Mouse (Mus musculus): Measurements from ENCODE around the gene Arhgap23. TPM values are rescaled to one million over a fixed set of nuclear protein-coding genes. Genes with fewer than 3 reads are reported as not detected.

The Arhgap23 gene
- polyA plus RNA-seq, 1 experiment from 2014 or later, result 5.9 TPM

DNA sequence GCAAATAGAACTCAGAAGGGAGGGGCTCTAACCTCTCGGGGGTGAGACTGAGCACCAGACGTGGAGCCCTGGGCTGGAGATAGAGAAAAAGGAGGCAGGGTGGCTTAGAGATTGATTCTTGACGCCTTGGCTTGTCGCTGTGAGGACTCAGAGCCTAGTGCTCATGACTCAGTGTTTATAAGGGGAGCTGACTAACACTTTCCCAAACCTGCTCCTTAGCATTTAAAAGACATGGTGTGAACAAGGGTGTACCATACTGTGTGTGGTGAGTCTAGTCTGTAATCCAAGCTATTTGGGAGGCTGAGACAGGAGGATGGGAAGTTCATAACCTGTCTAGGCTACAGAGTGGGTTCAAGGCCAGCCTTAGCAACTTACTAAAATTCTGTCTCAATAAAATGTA is 41.8 kb downstream of the Arhgap23 start:
- WGBS, result 81% methylated on average over 4 of the region's 4 CpGs
- Histone ChIP-seq H3K9me3 (replicated peaks) (no peaks in the 10 kb centered on the region), H3K27ac (no peak overlapping the region), H3K9ac (no peak overlapping the region), H3K4me3 (replicated peaks) (no peak overlapping the region), H3K36me3 (peaks cover 97% of the 10 kb centered on the region), H3K4me1 (peaks cover 15% of the 10 kb centered on the region), H3K4me2 (no peak overlapping the region), H3K27me3 (no peaks in the 10 kb centered on the region)
- ATAC-seq (replicated peaks; ENCODE audit: low FRiP score), result no peak

DNA sequence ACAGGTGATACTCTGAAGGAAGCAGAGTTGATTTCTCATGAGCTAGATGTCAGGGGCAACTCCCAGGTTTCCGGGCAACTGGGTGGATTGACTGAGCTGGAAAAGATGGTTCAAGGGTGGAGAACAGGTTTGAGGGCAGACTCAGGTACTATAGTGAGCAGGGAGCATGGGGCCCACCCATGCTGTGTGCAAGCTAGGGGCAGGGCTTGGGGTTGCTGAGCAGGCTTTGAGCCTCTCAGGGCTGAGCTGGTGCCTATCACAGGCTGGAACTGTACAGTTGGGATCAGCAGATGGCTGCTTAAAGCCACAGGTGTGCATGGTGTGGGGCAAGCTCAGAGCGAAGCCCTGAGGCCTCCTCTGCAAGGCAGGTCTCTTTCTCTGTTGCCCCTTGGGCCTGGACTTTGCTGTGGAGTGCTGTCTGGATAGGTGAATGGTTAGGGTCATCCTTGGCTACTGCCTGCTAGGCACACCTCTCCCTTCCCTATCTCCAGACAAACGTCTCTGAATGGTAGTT is 46.0 kb downstream of the Arhgap23 start:
- Histone ChIP-seq H3K27me3 (no peaks in the 10 kb centered on the region), H3K9ac (no peak overlapping the region), H3K27ac (no peak overlapping the region), H3K4me2 (no peak overlapping the region), H3K4me1 (peaks cover 7% of the 10 kb centered on the region), H3K9me3 (replicated peaks) (no peaks in the 10 kb centered on the region), H3K36me3 (peaks cover 99% of the 10 kb centered on the region), H3K4me3 (replicated peaks) (no peak overlapping the region)
- no peak for ATAC-seq (replicated peaks; ENCODE audit: low FRiP score)
- WGBS, result 92% methylated on average over 3 of the region's 3 CpGs

DNA sequence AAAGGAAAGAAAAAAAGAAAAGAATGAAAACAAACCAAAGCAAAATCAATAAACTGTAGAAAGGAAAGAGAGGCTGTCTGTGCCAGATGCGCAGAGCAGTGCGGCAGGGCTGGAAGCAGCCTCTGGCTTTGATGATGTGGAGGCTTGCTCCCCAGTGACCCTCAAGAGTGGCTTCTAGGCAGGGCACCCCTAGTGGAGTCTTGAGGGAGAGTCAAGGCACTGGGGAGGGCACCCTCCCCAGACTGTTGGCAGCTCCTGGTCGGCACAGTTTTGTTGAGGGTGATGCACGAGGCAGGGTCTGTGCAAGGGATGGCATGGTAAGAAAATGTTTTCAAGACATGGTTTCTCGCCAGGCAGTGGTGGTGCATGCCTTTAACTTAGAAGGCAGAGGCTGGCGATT is 47.2 kb downstream of the Arhgap23 start:
- no peaks in the 10 kb centered on the region; the same call in 1 of the 2 replicates for H3K4me1 ChIP-seq
- peaks cover 98% of the 10 kb centered on the region for H3K36me3 ChIP-seq
- H3K27ac ChIP-seq, result no peak overlapping the region
- 89% methylated on average over 6 of the region's 6 CpGs for WGBS
- no peaks in the 10 kb centered on the region for H3K27me3 ChIP-seq
- no peaks in the 10 kb centered on the region for H3K9me3 ChIP-seq (replicated peaks)
- no peak overlapping the region for H3K9ac ChIP-seq
- no peak overlapping the region for H3K4me3 ChIP-seq (replicated peaks)
- no peak for ATAC-seq (replicated peaks; ENCODE audit: low FRiP score)
- H3K4me2 ChIP-seq, result no peak overlapping the region

DNA sequence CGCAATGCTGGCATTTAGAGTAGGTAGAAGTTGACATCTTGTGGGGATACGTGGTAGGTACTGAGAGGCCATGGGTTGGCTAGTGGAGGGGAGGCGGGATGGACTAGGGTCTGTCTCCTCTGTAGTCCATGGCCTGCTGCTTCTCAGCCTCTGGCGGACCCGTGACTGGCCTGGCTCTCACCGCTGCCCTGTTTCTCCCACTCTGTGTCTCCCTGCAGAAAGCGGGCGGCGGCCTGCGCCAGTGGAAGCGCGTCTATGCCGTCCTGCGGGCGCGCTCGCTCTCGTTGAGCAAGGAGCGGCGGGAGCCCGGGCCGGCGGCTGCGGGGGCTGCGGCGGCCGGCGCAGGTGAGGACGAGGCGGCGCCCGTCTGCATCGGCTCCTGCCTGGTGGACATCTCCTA is 47.8 kb downstream of the Arhgap23 start:
- H3K4me2 ChIP-seq, result no peak overlapping the region
- WGBS, result 59% methylated on average over 33 of the region's 33 CpGs
- no peak overlapping the region for H3K9ac ChIP-seq
- ATAC-seq (replicated peaks; ENCODE audit: low FRiP score), result no peak
- H3K27ac ChIP-seq, result no peak overlapping the region
- no peaks in the 10 kb centered on the region for H3K27me3 ChIP-seq
- H3K36me3 ChIP-seq, result peaks cover 92% of the 10 kb centered on the region
- no peaks in the 10 kb centered on the region for H3K9me3 ChIP-seq (replicated peaks)
- no peak overlapping the region for H3K4me3 ChIP-seq (replicated peaks)
- H3K4me1 ChIP-seq, result no peaks in the 10 kb centered on the region; the same call in 1 of the 2 replicates

DNA sequence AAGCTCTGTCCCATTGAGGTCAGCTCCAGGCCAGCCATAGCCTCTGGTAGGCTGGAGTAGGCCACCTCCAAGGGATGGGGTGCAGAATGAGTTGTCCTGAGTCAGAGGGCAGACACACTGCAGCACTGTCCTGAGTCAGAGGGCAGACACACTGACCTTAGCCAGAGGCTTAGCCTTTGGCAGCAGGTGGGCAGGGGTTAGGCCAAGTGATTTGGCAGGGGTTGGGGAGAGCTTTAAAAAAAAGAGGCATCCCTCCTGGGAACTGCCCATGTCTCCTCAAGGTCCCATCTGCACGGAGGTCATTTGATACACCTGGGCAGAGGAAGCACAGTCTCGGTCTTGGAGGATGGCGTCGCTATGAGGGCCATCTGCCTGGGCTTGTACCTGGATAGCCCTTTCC is 48.7 kb downstream of the Arhgap23 start:
- ATAC-seq (replicated peaks; ENCODE audit: low FRiP score), result no peak
- Histone ChIP-seq H3K4me1 (no peaks in the 10 kb centered on the region; the same call in 1 of the 2 replicates), H3K9me3 (replicated peaks) (no peaks in the 10 kb centered on the region), H3K9ac (no peak overlapping the region), H3K27me3 (no peaks in the 10 kb centered on the region), H3K4me3 (replicated peaks) (no peak overlapping the region), H3K4me2 (no peak overlapping the region), H3K36me3 (peaks cover 89% of the 10 kb centered on the region), H3K27ac (no peak overlapping the region)
- 81% methylated on average over 4 of the region's 4 CpGs for WGBS

DNA sequence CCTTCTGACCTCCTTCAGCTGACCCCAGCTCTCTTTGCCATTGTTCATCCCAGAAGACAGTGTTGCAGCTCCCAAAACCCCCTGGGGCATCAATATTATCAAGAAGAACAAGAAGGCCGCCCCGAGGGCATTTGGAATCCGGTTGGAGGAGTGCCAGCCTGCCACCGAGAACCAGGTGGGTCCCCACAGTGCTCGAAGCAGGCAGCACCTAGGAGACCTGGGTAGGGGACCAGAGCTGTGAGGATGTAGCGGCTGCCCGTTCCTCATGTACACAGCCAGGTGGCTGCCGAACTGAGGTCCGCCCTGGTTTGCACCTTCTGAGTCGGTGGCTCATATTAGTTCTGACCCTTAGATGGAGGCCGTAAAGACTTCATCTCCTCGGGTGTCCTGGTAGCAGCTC is 50.6 kb downstream of the Arhgap23 start:
- 79% methylated on average over 12 of the region's 12 CpGs for WGBS
- H3K4me1 ChIP-seq, result no peaks in the 10 kb centered on the region; the same call in 1 of the 2 replicates
- no peak overlapping the region for H3K9ac ChIP-seq
- H3K4me2 ChIP-seq, result no peak overlapping the region
- no peak overlapping the region for H3K4me3 ChIP-seq (replicated peaks)
- H3K27ac ChIP-seq, result no peak overlapping the region
- peaks cover 90% of the 10 kb centered on the region for H3K36me3 ChIP-seq
- no peak for ATAC-seq (replicated peaks; ENCODE audit: low FRiP score)
- no peaks in the 10 kb centered on the region for H3K9me3 ChIP-seq (replicated peaks)
- H3K27me3 ChIP-seq, result no peaks in the 10 kb centered on the region

DNA sequence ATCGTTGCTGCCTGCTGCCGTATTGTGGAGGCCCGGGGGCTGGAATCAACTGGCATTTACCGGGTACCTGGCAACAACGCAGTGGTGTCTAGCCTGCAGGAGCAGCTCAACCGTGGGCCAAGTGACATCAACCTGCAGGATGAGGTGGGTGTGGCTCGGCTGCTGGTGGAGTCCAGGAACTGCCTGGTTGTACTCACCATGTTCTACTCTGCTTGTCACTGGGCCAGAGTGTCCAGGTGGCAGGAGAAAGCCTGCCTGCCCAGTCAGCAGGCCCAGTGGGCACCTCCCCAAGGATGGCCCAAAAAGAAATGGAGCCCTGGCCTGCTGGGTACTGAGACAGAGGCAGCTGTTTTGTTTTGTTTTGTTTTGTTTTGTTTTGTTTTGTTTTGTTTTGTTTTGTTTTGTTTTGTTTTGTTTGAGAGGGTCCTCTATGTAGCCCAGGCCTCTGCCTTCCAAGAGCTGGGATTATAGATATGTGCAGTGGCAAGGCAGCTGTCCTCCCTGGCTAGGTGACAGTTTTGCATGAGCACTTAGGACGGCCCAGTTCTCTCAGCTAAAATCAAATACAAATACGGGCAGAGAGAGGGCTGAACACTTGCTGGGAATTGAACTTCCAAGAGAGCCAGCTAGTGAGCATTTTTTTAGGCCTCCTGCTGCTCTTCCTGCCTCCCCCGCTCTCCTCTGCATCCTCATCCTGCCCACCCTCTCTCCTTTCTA is 51.3 kb downstream of the Arhgap23 start:
- Histone ChIP-seq H3K9ac (no peak overlapping the region), H3K4me3 (replicated peaks) (no peak overlapping the region), H3K4me2 (no peak overlapping the region), H3K9me3 (replicated peaks) (no peaks in the 10 kb centered on the region), H3K27ac (no peak overlapping the region), H3K27me3 (no peaks in the 10 kb centered on the region), H3K4me1 (no peaks in the 10 kb centered on the region; the same call in 1 of the 2 replicates), H3K36me3 (peaks cover 90% of the 10 kb centered on the region)
- 74% methylated on average over 10 of the region's 10 CpGs for WGBS
- no peak for ATAC-seq (replicated peaks; ENCODE audit: low FRiP score)

DNA sequence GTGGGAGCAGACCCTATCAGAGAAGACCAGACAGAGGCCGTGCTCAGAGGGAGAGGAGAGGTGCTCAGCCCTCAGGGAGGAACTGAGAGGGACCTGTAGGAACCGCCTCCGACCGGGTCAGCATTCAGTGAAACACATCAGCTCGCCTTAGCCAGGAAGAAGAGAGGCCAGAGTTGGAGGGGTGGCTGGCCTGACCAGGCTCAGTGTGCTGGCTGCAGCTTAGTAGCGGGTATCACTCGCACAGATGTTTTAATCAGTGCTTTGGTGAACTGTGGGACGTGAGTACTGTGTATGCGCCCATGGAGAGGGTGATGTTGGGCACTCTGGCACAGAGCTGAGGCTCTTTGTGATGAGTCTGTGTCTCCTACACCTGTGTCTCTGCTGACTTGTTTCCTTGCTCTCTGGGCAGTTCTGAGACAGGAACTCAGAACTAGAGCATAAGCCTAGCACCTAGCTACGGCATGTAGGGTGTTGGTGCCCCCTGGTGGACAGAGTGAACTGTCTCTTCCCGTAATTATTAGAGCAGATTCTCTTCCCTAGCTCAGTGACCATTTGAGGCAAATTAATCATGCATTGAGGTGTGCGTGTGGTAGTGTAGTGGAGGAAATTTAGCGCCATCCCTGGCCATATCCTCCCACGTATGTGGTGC is 53.4 kb downstream of the Arhgap23 start:
- Histone ChIP-seq H3K36me3 (peaks cover 90% of the 10 kb centered on the region), H3K4me1 (no peaks in the 10 kb centered on the region; the same call in 1 of the 2 replicates), H3K4me3 (replicated peaks) (no peak overlapping the region), H3K4me2 (no peak overlapping the region), H3K9me3 (replicated peaks) (no peaks in the 10 kb centered on the region), H3K27me3 (no peaks in the 10 kb centered on the region), H3K9ac (no peak overlapping the region), H3K27ac (0 out of 2 replicates have a peak overlapping the region, but pooled peaks have one; percentile 34)
- peak; percentile 50 for ATAC-seq (replicated peaks; ENCODE audit: low FRiP score)
- 47% methylated on average over 14 of the region's 14 CpGs for WGBS

DNA sequence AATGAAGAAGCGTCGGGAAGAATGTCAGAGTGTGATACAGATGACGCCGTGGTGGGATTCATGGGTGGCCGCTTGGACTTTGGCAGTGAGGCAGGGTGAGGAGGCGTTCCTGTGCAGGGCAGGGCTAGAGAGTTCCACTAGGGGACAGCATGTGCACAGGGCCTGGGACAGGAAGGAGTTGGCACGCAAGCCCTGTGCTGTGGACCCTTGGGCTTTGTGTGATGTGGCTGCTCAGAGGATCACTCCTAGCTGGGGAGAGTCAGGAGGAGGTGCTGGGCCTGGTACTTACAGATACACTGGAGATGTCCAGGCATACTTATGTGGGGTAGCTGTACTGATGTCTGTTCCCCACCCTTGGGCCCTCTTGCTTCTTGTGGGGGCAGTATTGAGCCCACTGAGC is 54.5 kb downstream of the Arhgap23 start:
- H3K36me3 ChIP-seq, result peaks cover 86% of the 10 kb centered on the region
- WGBS, result 93% methylated on average over 7 of the region's 7 CpGs
- H3K4me1 ChIP-seq, result no peaks in the 10 kb centered on the region; the same call in 1 of the 2 replicates
- H3K27ac ChIP-seq, result no peak overlapping the region
- no peak overlapping the region for H3K4me2 ChIP-seq
- no peaks in the 10 kb centered on the region for H3K9me3 ChIP-seq (replicated peaks)
- no peak overlapping the region for H3K9ac ChIP-seq
- no peak overlapping the region for H3K4me3 ChIP-seq (replicated peaks)
- ATAC-seq (replicated peaks; ENCODE audit: low FRiP score), result no peak
- H3K27me3 ChIP-seq, result no peaks in the 10 kb centered on the region

DNA sequence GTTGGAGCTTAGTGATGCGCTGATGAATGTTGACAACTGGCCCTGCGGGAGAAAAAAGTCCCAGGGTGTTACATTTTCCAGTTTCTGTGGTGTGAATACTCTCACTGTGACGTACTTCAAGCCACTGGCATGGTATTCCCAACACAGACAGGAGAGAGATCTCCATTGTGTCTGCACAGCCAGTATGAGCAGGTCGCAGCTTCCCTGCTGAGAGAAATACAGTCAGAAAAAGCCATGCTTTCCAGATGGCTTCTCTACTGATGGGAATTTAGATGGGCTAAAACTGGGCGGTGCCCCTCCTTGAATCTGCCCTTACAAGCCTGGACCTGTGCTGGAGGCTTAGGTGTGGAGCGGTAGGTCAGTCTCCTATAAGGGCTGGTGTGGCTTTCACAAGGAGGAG is 55.9 kb downstream of the Arhgap23 start:
- Histone ChIP-seq H3K9me3 (replicated peaks) (no peaks in the 10 kb centered on the region), H3K27me3 (no peaks in the 10 kb centered on the region), H3K9ac (no peak overlapping the region), H3K36me3 (peaks cover 86% of the 10 kb centered on the region), H3K4me1 (no peaks in the 10 kb centered on the region; the same call in 1 of the 2 replicates), H3K4me3 (replicated peaks) (no peak overlapping the region), H3K27ac (no peak overlapping the region), H3K4me2 (no peak overlapping the region)
- WGBS, result 84% methylated on average over 6 of the region's 6 CpGs
- no peak for ATAC-seq (replicated peaks; ENCODE audit: low FRiP score)

DNA sequence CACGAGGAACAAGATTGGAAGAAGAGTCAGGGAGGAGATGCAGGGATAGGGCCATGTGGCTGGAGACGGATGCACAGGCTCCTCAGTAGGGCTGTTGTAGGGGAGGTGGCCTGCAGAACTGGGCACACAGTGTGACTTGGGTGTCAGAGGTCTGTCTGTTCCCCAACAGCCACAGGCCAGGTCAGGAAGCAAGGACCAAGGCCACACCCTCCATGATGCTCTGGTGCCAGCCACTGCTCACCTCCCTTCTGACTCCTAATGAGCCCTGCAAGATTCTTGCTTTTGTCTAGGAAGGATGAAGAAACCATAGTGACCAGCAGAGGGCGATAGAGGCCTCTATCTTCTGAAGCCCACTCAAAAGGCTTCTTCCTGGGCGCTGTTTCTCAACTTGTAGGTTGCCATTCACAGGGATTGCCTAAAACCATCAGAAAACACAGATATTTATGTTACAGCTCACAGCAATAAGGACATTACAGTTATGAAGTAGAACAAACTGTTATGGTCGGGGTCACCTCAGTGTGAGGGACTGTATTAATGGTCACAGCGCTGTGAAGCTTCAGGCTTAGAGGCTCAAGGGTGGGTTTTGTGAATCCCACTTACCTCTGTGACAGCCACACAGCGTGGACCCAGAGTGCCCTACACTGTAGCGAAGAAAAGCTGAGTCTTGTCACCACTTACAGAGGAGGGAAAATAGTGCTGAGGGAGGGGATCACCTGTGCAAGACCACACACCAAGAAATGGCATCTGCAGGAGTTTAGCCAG is 61.2 kb downstream of the Arhgap23 start:
- peak; percentile 24; the same call in 1 of the 2 replicates for ATAC-seq (replicated peaks; ENCODE audit: low FRiP score)
- Histone ChIP-seq H3K4me1 (peaks cover 14% of the 10 kb centered on the region; the same call in 1 of the 2 replicates), H3K9ac (no peak overlapping the region), H3K4me2 (no peak overlapping the region), H3K27me3 (no peaks in the 10 kb centered on the region), H3K4me3 (replicated peaks) (no peak overlapping the region), H3K9me3 (replicated peaks) (no peaks in the 10 kb centered on the region), H3K27ac (no peak overlapping the region; the same call in 1 of the 2 replicates), H3K36me3 (peaks cover 87% of the 10 kb centered on the region)
- WGBS, result 65% methylated on average over 8 of the region's 8 CpGs

DNA sequence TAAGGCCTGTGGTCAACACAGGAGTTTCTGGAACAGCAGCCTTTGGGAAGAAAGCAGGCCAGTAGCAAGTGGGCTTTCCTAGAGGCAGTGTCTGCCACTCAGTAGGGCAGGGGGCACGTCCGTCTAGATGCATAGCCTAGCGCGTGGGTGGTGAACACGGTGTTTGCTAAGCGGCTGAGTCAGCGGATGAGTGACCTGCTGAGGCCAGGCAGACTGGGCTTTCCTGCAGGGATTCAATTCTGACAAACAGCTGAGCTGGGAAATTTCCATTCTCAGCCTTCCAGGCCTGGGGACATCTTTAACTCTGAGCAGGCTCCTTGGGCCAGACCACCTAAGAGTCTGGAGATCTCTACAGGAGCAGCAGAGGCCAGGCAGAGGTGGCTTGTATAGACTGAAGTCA is 62.1 kb downstream of the Arhgap23 start:
- H3K36me3 ChIP-seq, result peaks cover 79% of the 10 kb centered on the region
- no peak overlapping the region for H3K27ac ChIP-seq

More for the DNA sequence above, 62.1 kb downstream of the Arhgap23 start:
- H3K4me1 ChIP-seq, result peaks cover 23% of the 10 kb centered on the region
- H3K9ac ChIP-seq, result no peak overlapping the region
- no peaks in the 10 kb centered on the region for H3K27me3 ChIP-seq
- H3K4me2 ChIP-seq, result no peak overlapping the region
- no peaks in the 10 kb centered on the region for H3K9me3 ChIP-seq (replicated peaks)
- 54% methylated on average over 7 of the region's 7 CpGs for WGBS
- ATAC-seq (replicated peaks; ENCODE audit: low FRiP score), result no peak
- no peak overlapping the region for H3K4me3 ChIP-seq (replicated peaks)

All from kidney, embryonic 15.5 days (tissue).